Comparison of ENCODE assay signal across 13 mouse cellular contexts in the genomic region with DNA sequence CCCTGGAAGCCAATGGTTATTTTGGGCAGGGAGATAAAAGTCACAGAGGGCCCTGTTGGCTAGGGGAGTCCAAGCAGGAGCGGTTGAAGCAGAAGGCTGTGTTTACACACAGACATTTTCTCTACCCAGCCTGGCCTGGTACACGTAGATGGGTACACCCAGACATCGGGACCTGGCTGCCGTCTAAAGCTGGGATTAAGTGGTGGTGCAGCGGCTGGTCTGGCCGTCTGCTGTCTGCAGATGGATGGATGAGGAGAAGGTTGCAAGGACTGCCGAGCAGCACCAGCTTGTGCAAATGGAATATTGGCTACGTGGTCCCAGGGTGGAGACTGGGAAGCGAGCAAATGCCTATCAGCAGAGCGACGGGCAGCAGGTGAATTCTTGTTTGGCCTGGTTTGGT.
"Had no signal": no experiment of that assay in that cellular context is flagged by ENCODE, and none has a peak within 500 bp of the region (broad histone marks: within the 10 kb centered on the region; RNA-seq: fewer than 3 reads in every experiment).

No protein-coding gene starts in this region.

- H3K36me3 ChIP-seq: limb, embryonic 15.5 days; liver, embryonic 12.5 days; midbrain, embryonic 10.5 days had no signal

- H3K4me3 ChIP-seq: limb, embryonic 15.5 days; liver, embryonic 12.5 days; midbrain, embryonic 10.5 days; myocyte; neural tube, embryonic 15.5 days had no signal

- H3K9me3 ChIP-seq: limb, embryonic 15.5 days; liver, embryonic 12.5 days; midbrain, embryonic 10.5 days; neural tube, embryonic 15.5 days had no signal

- DNase-seq: kidney, postnatal 14 days; lung, embryonic 14.5 days; lung, postnatal 10 days; lung, postnatal 4 days; midbrain, embryonic 14.5 days; right cerebral cortex, adult 18-20 months; right cerebral cortex, postnatal 25 days; thymus, postnatal 36 days had no signal

- H3K27me3 ChIP-seq: limb, embryonic 15.5 days; neural tube, embryonic 15.5 days had no signal

- ATAC-seq: liver, embryonic 12.5 days had no signal

- H3K4me2 ChIP-seq: limb, embryonic 15.5 days; liver, embryonic 12.5 days; lung, embryonic 14.5 days; neural tube, embryonic 15.5 days had no signal

- H3K27ac ChIP-seq: limb, embryonic 15.5 days; liver, embryonic 12.5 days; midbrain, embryonic 10.5 days; neural tube, embryonic 15.5 days had no signal

- H3K4me1 ChIP-seq: liver, embryonic 12.5 days had no signal

- H3K9ac ChIP-seq: limb, embryonic 15.5 days; liver, embryonic 12.5 days; lung, embryonic 14.5 days; neural tube, embryonic 15.5 days had no signal
